Mouse (Mus musculus) heart, embryonic 13.5 days (tissue): ENCODE results near the gene Vmn1r124. TPM values are rescaled to one million over a fixed set of nuclear protein-coding genes. Genes with fewer than 3 reads are reported as not detected.
"Not testable (repeated sequence)": the region's sequence is repeated elsewhere in the genome, so short reads cannot be mapped to it uniquely, and the experiment has no call there.

Experiments used
- ATAC-seq: fragments of 200-750 bp; cut with Nextera tagmentation; 2 replicates; pipeline ENCODE4 v1.8.0; 2017; ENCODE audit warnings: moderate TSS enrichment; ENCODE audit not compliant: insufficient number of reproducible peaks, low FRiP score, low TSS enrichment; ENCODE audit errors: extremely low read depth
- H3K27ac ChIP-seq: fragments of 300-500 bp; sonication (generic); replicated peaks from 2 replicates; pipeline ENCODE4 v1.5.1; 2015; ENCODE audit warnings: moderate library complexity, mild to moderate bottlenecking, inconsistent platforms
- H3K27me3 ChIP-seq: fragments of 300-500 bp; sonication (generic); replicated peaks from 2 replicates; pipeline ENCODE4 v1.6.1; 2015; ENCODE audit warnings: mild to moderate bottlenecking, inconsistent platforms
- H3K36me3 ChIP-seq: fragments of 300-500 bp; sonication (generic); 2 replicates; pipeline ENCODE4 v1.6.1; 2015; ENCODE audit warnings: mild to moderate bottlenecking, inconsistent platforms
- H3K4me1 ChIP-seq: fragments of 300-500 bp; sonication (generic); 2 replicates; pipeline ENCODE4 v1.6.1; 2015; ENCODE audit warnings: inconsistent platforms
- H3K4me2 ChIP-seq: fragments of 300-500 bp; sonication (generic); 2 replicates; pipeline ENCODE4 v1.6.1; 2015; ENCODE audit warnings: inconsistent platforms, mild to moderate bottlenecking, moderate library complexity
- H3K4me3 ChIP-seq: fragments of 300-500 bp; sonication (generic); 2 replicates; pipeline ENCODE4 v1.5.1; 2015; ENCODE audit warnings: moderate library complexity, mild to moderate bottlenecking, inconsistent platforms
- H3K9ac ChIP-seq: fragments of 300-500 bp; sonication (generic); 2 replicates; pipeline ENCODE4 v1.6.1; 2015; ENCODE audit warnings: inconsistent platforms, mild to moderate bottlenecking, moderate library complexity
- H3K9me3 ChIP-seq: fragments of 300-500 bp; sonication (generic); 2 replicates; pipeline ENCODE4 v1.6.1; 2016; ENCODE audit warnings: inconsistent platforms
- WGBS: fragments of 180-500 bp; shearing (Covaris S2); methylation state at CpG from one replicate; pipeline ENCODE4 v1.1.7; 2015; ENCODE audit warnings: mixed read lengths; 5-methylcytosine and 5-hydroxymethylcytosine counted together
- polyA plus RNA-seq: library from polyadenylated mRNA; unstranded; fragments of >200 nt; fragmentation: Nextera tagmentation; extraction: Ambion mirVana; gene quantifications from 2 replicates; pipeline ENCODE4 v1.2.1, GENCODE M21; 2015

The Vmn1r124 gene
- polyA plus RNA-seq = not detected in 2 replicates

DNA sequence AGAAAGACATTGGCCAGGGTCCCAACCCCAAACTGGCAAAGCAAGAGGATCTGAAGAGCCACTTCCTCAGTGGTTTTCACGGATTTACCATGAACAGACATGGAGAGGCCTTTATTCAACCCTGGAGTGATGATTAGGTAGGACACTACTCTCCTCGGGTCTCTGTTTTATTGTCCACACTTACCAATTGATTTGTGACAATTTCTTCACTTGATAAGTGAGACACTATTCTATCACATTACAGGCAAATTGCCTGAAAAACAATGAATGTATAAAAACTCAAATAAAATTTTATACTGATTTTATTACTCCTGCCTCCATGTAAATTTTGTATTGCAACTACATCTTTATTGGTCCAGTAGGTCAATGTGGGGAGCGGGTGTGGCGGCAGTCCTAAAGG lies at the start of gene Vmn1r124:
Gene Vmn1r124 (minus strand): TSS at position 101 of the 400 bp plus-strand sequence.
- not testable (repeated sequence) for ATAC-seq, H3K36me3 ChIP-seq, H3K9ac ChIP-seq, H3K9me3 ChIP-seq, H3K4me1 ChIP-seq, H3K27me3 ChIP-seq, H3K4me3 ChIP-seq, H3K27ac ChIP-seq, H3K4me2 ChIP-seq
- 65% methylated on average over 4 of the region's 4 CpGs for WGBS

DNA sequence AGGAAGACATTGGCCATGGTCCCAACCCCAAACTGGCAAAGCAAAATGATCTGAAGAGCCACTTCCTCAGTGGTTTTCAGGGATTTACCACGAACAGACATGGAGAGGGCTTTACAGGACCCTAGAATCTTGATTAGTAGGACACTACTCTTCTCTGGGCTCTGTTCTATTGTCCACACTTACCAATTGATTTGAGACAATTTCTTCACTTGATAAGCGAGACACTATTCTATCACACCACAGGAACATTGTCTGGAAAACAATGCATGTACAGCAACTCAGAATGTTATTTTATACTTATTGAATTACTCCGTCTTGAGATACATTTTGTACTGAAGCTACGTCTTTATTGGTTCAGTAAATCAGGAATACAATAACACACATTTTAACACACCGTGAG lies 41.0 kb upstream of the Vmn1r124 start, which contains the start of gene Vmn1r126:
Gene Vmn1r126 (minus strand): TSS at position 101 of the 400 bp plus-strand sequence.
- H3K27me3 ChIP-seq, H3K9ac ChIP-seq, H3K36me3 ChIP-seq, H3K4me2 ChIP-seq, ATAC-seq, H3K9me3 ChIP-seq, H3K4me1 ChIP-seq, H3K4me3 ChIP-seq, H3K27ac ChIP-seq: not testable (repeated sequence)
- no CpG with 5 or more reads among the region's 5 CpGs for WGBS

DNA sequence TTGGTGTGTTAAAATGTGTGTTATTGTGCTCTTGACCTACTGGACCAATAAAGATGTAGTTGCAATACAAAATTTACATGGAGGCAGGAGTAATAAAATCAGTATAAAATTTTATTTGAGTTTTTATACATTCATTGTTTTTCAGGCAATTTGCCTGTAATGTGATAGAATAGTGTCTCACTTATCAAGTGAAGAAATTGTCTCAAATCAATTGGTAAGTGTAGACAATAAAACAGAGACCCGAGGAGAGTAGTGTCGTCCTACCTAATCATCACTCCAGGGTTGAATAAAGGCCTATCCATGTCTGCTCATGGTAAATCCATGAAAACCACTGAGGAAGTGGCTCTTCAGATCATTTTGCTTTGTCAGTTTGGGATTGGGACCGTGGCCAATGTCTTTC lies 11.5 kb upstream of the Vmn1r124 start, which contains the start of gene Vmn1r125:
Gene Vmn1r125 (plus strand): TSS at position 301 of the 400 bp plus-strand sequence.
- not testable (repeated sequence) for H3K4me1 ChIP-seq, ATAC-seq, H3K9me3 ChIP-seq, H3K9ac ChIP-seq, H3K4me3 ChIP-seq, H3K27ac ChIP-seq, H3K27me3 ChIP-seq, H3K36me3 ChIP-seq, H3K4me2 ChIP-seq
- 51% methylated on average over 3 of the region's 3 CpGs for WGBS

Other genes with a start within 250 kb of the Vmn1r124 start
- not detected in 2 replicates for gene Vmn1r119, start 248.2 kb downstream of the Vmn1r124 start, polyA plus RNA-seq
- gene Vmn1r120, start 206.8 kb downstream of the Vmn1r124 start, polyA plus RNA-seq = not detected in 2 replicates
- not detected in 2 replicates for gene Vmn1r121, start 162.1 kb downstream of the Vmn1r124 start, polyA plus RNA-seq
- gene Vmn1r122, start 126.5 kb downstream of the Vmn1r124 start, polyA plus RNA-seq = not detected in 2 replicates
- gene Vmn1r123, start 98.4 kb downstream of the Vmn1r124 start, polyA plus RNA-seq = not detected in 2 replicates
- not detected in 2 replicates for gene Gm5157, start 70.2 kb downstream of the Vmn1r124 start, polyA plus RNA-seq
- not detected in 2 replicates for gene Vmn1r125, start 11.6 kb upstream of the Vmn1r124 start, polyA plus RNA-seq
- gene Vmn1r126, start 40.9 kb upstream of the Vmn1r124 start, polyA plus RNA-seq = not detected in 2 replicates
- gene Vmn1r127, start 59.2 kb upstream of the Vmn1r124 start, polyA plus RNA-seq = not detected in 2 replicates
- not detected in 2 replicates for gene Vmn1r128, start 88.8 kb upstream of the Vmn1r124 start, polyA plus RNA-seq
- gene Vmn1r129, start 100.7 kb upstream of the Vmn1r124 start, polyA plus RNA-seq = not detected in 2 replicates
- gene Gm6882, start 172.1 kb upstream of the Vmn1r124 start, polyA plus RNA-seq = not detected in 2 replicates